Mouse (Mus musculus): ENCODE measurements around the gene Gpr158. TPM values are rescaled to one million over a fixed set of nuclear protein-coding genes. Genes with fewer than 3 reads are reported as not detected.

The Gpr158 gene
- polyA plus RNA-seq, 1 experiment from 2014 or later = 0.60 TPM

GRCm38 (mm10) chr2:21864061-21864460 is 496.7 kb downstream of the Gpr158 start:
- Histone ChIP-seq H3K9me3 (no peaks in the 10 kb centered on the region), H3K4me1 (no peaks in the 10 kb centered on the region), H3K4me3 (replicated peaks) (no peak overlapping the region), H3K36me3 (replicated peaks) (no peaks in the 10 kb centered on the region), H3K27me3 (no peaks in the 10 kb centered on the region), H3K27ac (no peak overlapping the region), H3K4me2 (no peak overlapping the region), H3K9ac (no peak overlapping the region)
- no peak for ATAC-seq (ENCODE audit: low FRiP score)

Other genes with a start within 250 kb of the Gpr158 start
- 1.3 and 2.3 TPM in 2 replicates for gene Enkur, start 162.2 kb upstream of the Gpr158 start, polyA plus RNA-seq (2016; fragmentation: Nextera tagmentation; extraction: Ambion mirVana)
- gene Thnsl1, start 161.8 kb upstream of the Gpr158 start, polyA plus RNA-seq (2016; fragmentation: Nextera tagmentation; extraction: Ambion mirVana) = 20.3 and 22.2 TPM in 2 replicates

Measured in forebrain, embryonic 12.5 days (tissue).